Mouse (Mus musculus) limb, embryonic 11.5 days (tissue): ENCODE results near the gene Chd4. TPM values are rescaled to one million over a fixed set of nuclear protein-coding genes. Genes with fewer than 3 reads are reported as not detected.

ENCODE experiments used
- ATAC-seq: fragments of 200-750 bp; cut with Nextera tagmentation; 2 replicates; pipeline ENCODE4 v1.8.0; 2017; ENCODE audit warnings: low read depth; ENCODE audit not compliant: insufficient number of reproducible peaks, low FRiP score, low TSS enrichment
- DNase-seq: peaks from one replicate; pipeline ENCODE4 v3.0.0-alpha.2; 2015; ENCODE audit warnings: low spot score
- H3K27ac ChIP-seq: fragments of 300-500 bp; sonication (generic); replicated peaks from 2 replicates; pipeline ENCODE4 v1.5.1; 2014; ENCODE audit warnings: low read depth, mild to moderate bottlenecking, low read length
- H3K27me3 ChIP-seq: fragments of 300-500 bp; sonication (generic); 2 replicates; pipeline ENCODE4 v1.6.1; 2014; ENCODE audit warnings: mild to moderate bottlenecking, low read length, mixed read lengths; ENCODE audit not compliant: control insufficient read depth, insufficient read depth
- H3K36me3 ChIP-seq: fragments of 300-500 bp; sonication (generic); 2 replicates; pipeline ENCODE4 v1.6.1; 2014; ENCODE audit warnings: mild to moderate bottlenecking, low read length, moderate library complexity, mixed read lengths; ENCODE audit not compliant: control insufficient read depth, insufficient read depth
- H3K4me1 ChIP-seq: fragments of 300-500 bp; sonication (generic); 2 replicates; pipeline ENCODE4 v1.6.1; 2014; ENCODE audit warnings: low read length, mixed read lengths; ENCODE audit not compliant: control insufficient read depth, insufficient read depth
- H3K4me2 ChIP-seq: fragments of 300-500 bp; sonication (generic); 2 replicates; pipeline ENCODE4 v1.6.1; 2014; ENCODE audit warnings: low read depth, mild to moderate bottlenecking, moderate library complexity; ENCODE audit not compliant: severe bottlenecking
- H3K4me3 ChIP-seq: fragments of 300-500 bp; sonication (generic); 2 replicates; pipeline ENCODE4 v1.5.1; 2014; ENCODE audit warnings: low read depth, low read length
- H3K9ac ChIP-seq: fragments of 300-500 bp; sonication (generic); 2 replicates; pipeline ENCODE4 v1.6.1; 2014; ENCODE audit warnings: mild to moderate bottlenecking, low read length
- H3K9me3 ChIP-seq: fragments of 300-500 bp; sonication (generic); 2 replicates; pipeline ENCODE4 v1.6.1; 2016; ENCODE audit warnings: low read length; ENCODE audit not compliant: control insufficient read depth
- WGBS: fragments of 180-500 bp; shearing (Covaris S2); extraction: QIAGEN DNeasy Blood & Tissue Kit; methylation state at CpG from one replicate; pipeline ENCODE4 v1.1.7; 2014; 5-methylcytosine and 5-hydroxymethylcytosine counted together
- polyA plus RNA-seq: library from polyadenylated mRNA; unstranded; fragments of >200 nt; fragmentation: Nextera tagmentation; extraction: Ambion mirVana; gene quantifications from 2 replicates; pipeline ENCODE4 v1.2.1, GENCODE M21; 2014

Chd4 gene
- polyA plus RNA-seq, 1 experiment from 2014 or later = 117 TPM

- ATAC-seq = no peak
- no peaks in the 10 kb centered on the region for H3K27me3 ChIP-seq
- H3K4me1 ChIP-seq = peaks cover 22% of the 10 kb centered on the region; the same call in 1 of the 2 replicates
- peak overlapping the region; percentile 96; the same call in 1 of the 2 replicates for H3K4me2 ChIP-seq
- peaks cover 14% of the 10 kb centered on the region for H3K36me3 ChIP-seq
- WGBS = 85% methylated on average over 4 of the region's 4 CpGs
- DNase-seq = no peak
- peak overlapping the region; percentile 89 for H3K9ac ChIP-seq
- H3K9me3 ChIP-seq = no peaks in the 10 kb centered on the region
- no peak overlapping the region for H3K4me3 ChIP-seq
- no peak overlapping the region for H3K27ac ChIP-seq
Measured at GRCm38 (mm10) chr6:125146797-125147196, 51.0 kb downstream of the Chd4 start.

- peaks cover 12% of the 10 kb centered on the region for H3K36me3 ChIP-seq
- ATAC-seq (no peak), DNase-seq (no peak)
- no peaks in the 10 kb centered on the region for H3K27me3 ChIP-seq
- no peak overlapping the region for H3K9ac ChIP-seq
- no peak overlapping the region for H3K27ac ChIP-seq
- H3K4me1 ChIP-seq = peaks cover 22% of the 10 kb centered on the region; the same call in 1 of the 2 replicates
- WGBS = 80% methylated on average over 10 of the region's 10 CpGs
- no peak overlapping the region for H3K4me2 ChIP-seq
- no peak overlapping the region for H3K4me3 ChIP-seq
- no peaks in the 10 kb centered on the region for H3K9me3 ChIP-seq
Measured at GRCm38 (mm10) chr6:125147329-125147728, 51.5 kb downstream of the Chd4 start.

GRCm38 (mm10) chr6:125148251-125148925 lies 52.6 kb downstream of the Chd4 start:
- Histone ChIP-seq H3K4me2 (no peak overlapping the region), H3K27me3 (no peaks in the 10 kb centered on the region), H3K4me1 (peaks cover 22% of the 10 kb centered on the region; the same call in 1 of the 2 replicates), H3K9me3 (no peaks in the 10 kb centered on the region), H3K4me3 (0 out of 2 replicates have a peak overlapping the region, but pooled peaks have one; percentile 1), H3K9ac (peak overlapping the region; percentile 18; the same call in 1 of the 2 replicates), H3K36me3 (peaks cover 15% of the 10 kb centered on the region), H3K27ac (0 out of 2 replicates have a peak overlapping the region, but pooled peaks have one; percentile 14)
- 69% methylated on average over 18 of the region's 18 CpGs for WGBS
- DNase-seq (no peak), ATAC-seq (no peak)

- Histone ChIP-seq H3K9ac (0 out of 2 replicates have a peak overlapping the region, but pooled peaks have one; percentile 7), H3K4me1 (peaks cover 22% of the 10 kb centered on the region; the same call in 1 of the 2 replicates), H3K27me3 (no peaks in the 10 kb centered on the region), H3K9me3 (no peaks in the 10 kb centered on the region), H3K36me3 (peaks cover 15% of the 10 kb centered on the region), H3K27ac (no peak overlapping the region), H3K4me2 (no peak overlapping the region), H3K4me3 (no peak overlapping the region)
- DNase-seq = no peak
- 81% methylated on average over 16 of the region's 16 CpGs for WGBS
- no peak for ATAC-seq
Measured at GRCm38 (mm10) chr6:125148926-125149568, 53.3 kb downstream of the Chd4 start.

- Histone ChIP-seq H3K9me3 (no peaks in the 10 kb centered on the region), H3K9ac (0 out of 2 replicates have a peak overlapping the region, but pooled peaks have one; percentile 7), H3K27ac (no peak overlapping the region), H3K27me3 (no peaks in the 10 kb centered on the region), H3K36me3 (peaks cover 11% of the 10 kb centered on the region), H3K4me1 (peaks cover 19% of the 10 kb centered on the region; the same call in 1 of the 2 replicates), H3K4me2 (no peak overlapping the region), H3K4me3 (no peak overlapping the region)
- ATAC-seq (no peak), DNase-seq (no peak)
- 72% methylated on average over 7 of the region's 7 CpGs for WGBS
Measured at GRCm38 (mm10) chr6:125149569-125149950, 53.8 kb downstream of the Chd4 start.

GRCm38 (mm10) chr6:125152212-125153017 lies 56.6 kb downstream of the Chd4 start:
- H3K27ac ChIP-seq = no peak overlapping the region
- ATAC-seq (no peak), DNase-seq (no peak)
- peaks cover 12% of the 10 kb centered on the region for H3K36me3 ChIP-seq
- no peak overlapping the region for H3K4me2 ChIP-seq
- H3K4me1 ChIP-seq = 0 out of 2 replicates have a peak, but pooled peaks cover 6% of the 10 kb centered on the region
- no peak overlapping the region for H3K4me3 ChIP-seq
- no peaks in the 10 kb centered on the region for H3K27me3 ChIP-seq
- H3K9me3 ChIP-seq = no peaks in the 10 kb centered on the region
- no peak overlapping the region for H3K9ac ChIP-seq
- 84% methylated on average over 22 of the region's 22 CpGs for WGBS

GRCm38 (mm10) chr6:125153018-125153389 lies 57.2 kb downstream of the Chd4 start:
- Histone ChIP-seq H3K27me3 (no peaks in the 10 kb centered on the region), H3K4me2 (no peak overlapping the region), H3K27ac (no peak overlapping the region), H3K36me3 (peaks cover 14% of the 10 kb centered on the region), H3K4me3 (no peak overlapping the region), H3K9ac (no peak overlapping the region), H3K4me1 (0 out of 2 replicates have a peak, but pooled peaks cover 6% of the 10 kb centered on the region), H3K9me3 (no peaks in the 10 kb centered on the region)
- 82% methylated on average over 5 of the region's 5 CpGs for WGBS
- ATAC-seq = no peak
- DNase-seq = no peak

GRCm38 (mm10) chr6:125153682-125154081 lies 57.9 kb downstream of the Chd4 start:
- Histone ChIP-seq H3K4me2 (no peak overlapping the region), H3K4me3 (no peak overlapping the region), H3K36me3 (peaks cover 17% of the 10 kb centered on the region), H3K4me1 (0 out of 2 replicates have a peak, but pooled peaks cover under 1% of the 10 kb centered on the region), H3K9ac (no peak overlapping the region), H3K27ac (no peak overlapping the region), H3K9me3 (no peaks in the 10 kb centered on the region), H3K27me3 (no peaks in the 10 kb centered on the region)
- no peak for ATAC-seq
- WGBS = 93% methylated on average over 4 of the region's 4 CpGs
- no peak for DNase-seq
